Mouse (Mus musculus): ENCODE results near the gene Nrtn. TPM values are rescaled to one million over a fixed set of nuclear protein-coding genes. Genes with fewer than 3 reads are reported as not detected.
A peak's percentile ranks its signal among the peaks of the same experiment; 100 is the strongest.

Gene Nrtn
- polyA plus RNA-seq, 1 experiment from 2014 or later: 20.5 TPM

- H3K9me3 ChIP-seq: no peaks in the 10 kb centered on the region
- no peak overlapping the region for H3K27ac ChIP-seq
- no peak for ATAC-seq (ENCODE audit: insufficient number of reproducible peaks, low FRiP score, low TSS enrichment, low read depth)
- H3K9ac ChIP-seq: no peak overlapping the region
- WGBS: 66% methylated on average over 3 of the region's 3 CpGs
- peaks cover 13% of the 10 kb centered on the region for H3K27me3 ChIP-seq
- peaks cover 56% of the 10 kb centered on the region for H3K4me1 ChIP-seq
- H3K4me3 ChIP-seq: no peak overlapping the region
- no peak overlapping the region for H3K4me2 ChIP-seq
- H3K36me3 ChIP-seq: no peaks in the 10 kb centered on the region
These were observed 3.7 kb upstream of the Nrtn start for GRCm38 (mm10) chr17:56761077-56761476.

GRCm38 (mm10) chr17:56759261-56759660 lies 1.9 kb upstream of the Nrtn start:
- H3K27ac ChIP-seq: no peak overlapping the region
- H3K9ac ChIP-seq: no peak overlapping the region
- H3K4me1 ChIP-seq: peaks cover 61% of the 10 kb centered on the region
- WGBS: 16% methylated on average over 7 of the region's 7 CpGs
- H3K4me3 ChIP-seq: no peak overlapping the region
- H3K9me3 ChIP-seq: no peaks in the 10 kb centered on the region
- H3K36me3 ChIP-seq: no peaks in the 10 kb centered on the region
- peaks cover 30% of the 10 kb centered on the region for H3K27me3 ChIP-seq
- 0 out of 2 replicates have a peak, but pooled peaks have one; percentile 6 for ATAC-seq (ENCODE audit: insufficient number of reproducible peaks, low FRiP score, low TSS enrichment, low read depth)
- no peak overlapping the region for H3K4me2 ChIP-seq

- no peak overlapping the region for H3K27ac ChIP-seq
- H3K36me3 ChIP-seq: no peaks in the 10 kb centered on the region
- peaks cover 41% of the 10 kb centered on the region for H3K27me3 ChIP-seq
- H3K9ac ChIP-seq: no peak overlapping the region
- ATAC-seq (ENCODE audit: insufficient number of reproducible peaks, low FRiP score, low TSS enrichment, low read depth): no peak
- peak overlapping the region; percentile 98; the same call in 1 of the 2 replicates for H3K4me2 ChIP-seq
- WGBS: 4% methylated on average over 12 of the region's 12 CpGs
- H3K4me3 ChIP-seq: no peak overlapping the region
- H3K4me1 ChIP-seq: peaks cover 69% of the 10 kb centered on the region
- no peaks in the 10 kb centered on the region for H3K9me3 ChIP-seq
These were observed 802 bp upstream of the Nrtn start for GRCm38 (mm10) chr17:56758132-56758531.

GRCm38 (mm10) chr17:56756703-56757399 lies 479 bp downstream of the Nrtn start:
- WGBS: 1% methylated on average over 51 of the region's 51 CpGs
- peak overlapping the region; percentile 98 for H3K4me2 ChIP-seq
- H3K27ac ChIP-seq: no peak overlapping the region
- H3K4me3 ChIP-seq: peak overlapping the region; percentile 58
- H3K9ac ChIP-seq: peak overlapping the region; percentile 59
- H3K36me3 ChIP-seq: no peaks in the 10 kb centered on the region
- peaks cover 54% of the 10 kb centered on the region for H3K27me3 ChIP-seq
- no peaks in the 10 kb centered on the region for H3K9me3 ChIP-seq
- peaks cover 59% of the 10 kb centered on the region for H3K4me1 ChIP-seq
- ATAC-seq (ENCODE audit: insufficient number of reproducible peaks, low FRiP score, low TSS enrichment, low read depth): peak; percentile 3; the same call in 1 of the 2 replicates

GRCm38 (mm10) chr17:56754271-56755185 lies 2.8 kb downstream of the Nrtn start:
- 10% methylated on average over 36 of the region's 36 CpGs for WGBS
- Histone ChIP-seq H3K9me3 (no peaks in the 10 kb centered on the region), H3K36me3 (no peaks in the 10 kb centered on the region), H3K4me1 (peaks cover 58% of the 10 kb centered on the region), H3K4me3 (peak overlapping the region; percentile 15), H3K9ac (no peak overlapping the region), H3K27ac (no peak overlapping the region), H3K4me2 (peak overlapping the region; percentile 28), H3K27me3 (peaks cover 61% of the 10 kb centered on the region)
- no peak for ATAC-seq (ENCODE audit: insufficient number of reproducible peaks, low FRiP score, low TSS enrichment, low read depth)

GRCm38 (mm10) chr17:56753452-56753851 lies 3.9 kb downstream of the Nrtn start:
- Histone ChIP-seq H3K9ac (no peak overlapping the region), H3K4me1 (peaks cover 56% of the 10 kb centered on the region), H3K4me3 (no peak overlapping the region), H3K4me2 (no peak overlapping the region), H3K27ac (no peak overlapping the region), H3K36me3 (no peaks in the 10 kb centered on the region), H3K27me3 (peaks cover 61% of the 10 kb centered on the region), H3K9me3 (no peaks in the 10 kb centered on the region)
- no peak for ATAC-seq (ENCODE audit: insufficient number of reproducible peaks, low FRiP score, low TSS enrichment, low read depth)
- WGBS: 25% methylated on average over 15 of the region's 15 CpGs

GRCm38 (mm10) chr17:56751404-56752072 lies 5.8 kb downstream of the Nrtn start:
- ATAC-seq (ENCODE audit: insufficient number of reproducible peaks, low FRiP score, low TSS enrichment, low read depth): peak; percentile 56; the same call in 1 of the 2 replicates
- Histone ChIP-seq H3K36me3 (no peaks in the 10 kb centered on the region), H3K4me1 (peaks cover 37% of the 10 kb centered on the region), H3K4me2 (peak overlapping the region; percentile 42), H3K4me3 (peak overlapping the region; percentile 31), H3K9ac (no peak overlapping the region), H3K27me3 (peaks cover 51% of the 10 kb centered on the region), H3K9me3 (no peaks in the 10 kb centered on the region), H3K27ac (no peak overlapping the region)
- 35% methylated on average over 71 of the region's 71 CpGs for WGBS

GRCm38 (mm10) chr17:56744173-56744572 lies 13.2 kb downstream of the Nrtn start:
- H3K27ac ChIP-seq: peak overlapping the region; percentile 17; the same call in 1 of the 2 replicates
- H3K9ac ChIP-seq: no peak overlapping the region
- no peaks in the 10 kb centered on the region for H3K4me1 ChIP-seq
- H3K27me3 ChIP-seq: no peaks in the 10 kb centered on the region
- ATAC-seq (ENCODE audit: insufficient number of reproducible peaks, low FRiP score, low TSS enrichment, low read depth): no peak
- no peak overlapping the region for H3K4me3 ChIP-seq
- no peaks in the 10 kb centered on the region for H3K36me3 ChIP-seq
- WGBS: 42% methylated on average over 5 of the region's 5 CpGs
- no peaks in the 10 kb centered on the region for H3K9me3 ChIP-seq
- no peak overlapping the region for H3K4me2 ChIP-seq

GRCm38 (mm10) chr17:56740788-56741160 lies 16.6 kb downstream of the Nrtn start:
- no peaks in the 10 kb centered on the region for H3K9me3 ChIP-seq
- 79% methylated on average over 17 of the region's 17 CpGs for whole genome bisulfite sequencing
- ATAC-seq (ENCODE audit: insufficient number of reproducible peaks, low FRiP score, low TSS enrichment, low read depth): no peak

GRCm38 (mm10) chr17:56740118-56740787 lies 17.1 kb downstream of the Nrtn start:
- no peak for ATAC-seq (ENCODE audit: insufficient number of reproducible peaks, low FRiP score, low TSS enrichment, low read depth)
- Histone ChIP-seq H3K9me3 (no peaks in the 10 kb centered on the region), H3K4me3 (no peak overlapping the region), H3K27me3 (no peaks in the 10 kb centered on the region), H3K27ac (no peak overlapping the region), H3K4me1 (no peaks in the 10 kb centered on the region), H3K36me3 (no peaks in the 10 kb centered on the region), H3K9ac (no peak overlapping the region), H3K4me2 (no peak overlapping the region)
- 79% methylated on average over 17 of the region's 17 CpGs for WGBS

More at GRCm38 (mm10) chr17:56740788-56741160, 16.6 kb downstream of the Nrtn start:
- Histone ChIP-seq H3K9ac (no peak overlapping the region), H3K4me2 (no peak overlapping the region), H3K27ac (no peak overlapping the region), H3K4me1 (no peaks in the 10 kb centered on the region), H3K4me3 (no peak overlapping the region), H3K36me3 (no peaks in the 10 kb centered on the region), H3K27me3 (no peaks in the 10 kb centered on the region)

- Histone ChIP-seq H3K27ac (no peak overlapping the region), H3K27me3 (no peaks in the 10 kb centered on the region), H3K4me1 (no peaks in the 10 kb centered on the region), H3K36me3 (no peaks in the 10 kb centered on the region), H3K4me3 (no peak overlapping the region), H3K9ac (no peak overlapping the region), H3K9me3 (no peaks in the 10 kb centered on the region), H3K4me2 (no peak overlapping the region)
- ATAC-seq (ENCODE audit: insufficient number of reproducible peaks, low FRiP score, low TSS enrichment, low read depth): no peak
- 78% methylated on average over 10 of the region's 10 CpGs for WGBS
These were observed 19.1 kb downstream of the Nrtn start for GRCm38 (mm10) chr17:56738221-56738620.

All from limb, embryonic 15.5 days (tissue).